Mouse (Mus musculus): ENCODE results near the gene Itgb2l. TPM values are rescaled to one million over a fixed set of nuclear protein-coding genes. Genes with fewer than 3 reads are reported as not detected.
A peak's percentile ranks its signal among the peaks of the same experiment; 100 is the strongest.

Gene Itgb2l
- total RNA-seq, 2 experiments from 2014 or later = not detected

DNA sequence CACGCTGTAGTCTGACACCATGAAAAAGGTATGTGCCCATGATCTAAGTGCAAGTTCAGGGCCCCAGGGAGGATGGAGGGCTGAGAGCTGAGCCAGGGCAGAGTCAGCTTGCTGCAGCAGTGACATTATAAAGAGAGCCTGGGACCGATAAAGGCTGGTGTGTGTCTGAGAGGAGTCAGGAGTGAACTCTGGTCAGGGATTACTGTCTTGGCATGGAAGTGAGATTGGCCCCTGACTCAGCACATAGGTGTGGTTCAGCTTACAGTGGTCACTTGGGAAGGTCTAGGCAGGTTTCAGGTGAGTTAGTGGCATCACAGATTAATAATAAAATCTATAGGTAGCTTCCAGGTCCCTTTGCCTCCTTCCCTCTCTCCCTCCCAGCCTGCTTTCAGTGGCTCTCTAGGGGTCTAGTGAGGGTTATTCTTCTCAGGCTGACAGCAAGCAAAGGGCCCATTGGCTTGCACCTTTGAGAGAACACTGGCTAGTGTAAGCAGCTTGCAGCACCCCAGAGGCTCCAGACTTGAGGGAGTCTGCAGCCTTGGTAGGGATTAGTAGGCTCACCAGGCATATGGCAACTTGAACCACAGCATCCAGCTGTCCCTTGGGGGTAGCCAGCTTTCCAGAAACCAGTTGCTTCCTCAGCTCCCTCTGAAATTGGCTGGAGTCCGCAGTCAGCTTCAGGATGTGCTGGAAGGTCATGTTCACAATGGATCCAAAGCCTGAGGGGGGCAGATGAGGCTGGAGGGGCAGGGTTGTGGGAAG is 9.2 kb downstream of the Itgb2l start:
- no peak for DNase-seq (ENCODE audit: low spot score in 2 of 2)
- intact Hi-C loops (cut with DNase I) = no loop called here

DNA sequence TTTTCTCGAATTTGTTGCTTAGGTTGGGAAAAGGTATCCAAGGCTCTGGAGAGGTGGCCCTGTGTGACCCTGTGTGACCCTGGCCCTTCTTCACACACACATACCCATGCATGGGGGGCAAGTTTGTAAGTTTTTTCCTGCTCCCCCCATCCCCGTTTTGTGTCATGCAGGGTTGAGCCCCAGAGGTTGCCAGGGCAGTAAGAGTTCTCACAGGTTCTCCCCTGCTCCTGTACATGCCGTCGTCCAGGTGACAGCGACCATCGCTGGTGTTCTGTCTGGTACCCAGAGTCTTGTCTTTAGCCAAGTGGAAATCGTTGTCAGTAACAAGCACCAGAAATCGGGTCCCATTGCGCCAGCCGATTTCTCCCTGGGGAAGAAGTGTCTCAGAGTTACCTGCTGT is 10.2 kb downstream of the Itgb2l start:
- DNase-seq (ENCODE audit: low spot score in 2 of 2) = no peak
- intact Hi-C loops (cut with DNase I) = no loop called here

DNA sequence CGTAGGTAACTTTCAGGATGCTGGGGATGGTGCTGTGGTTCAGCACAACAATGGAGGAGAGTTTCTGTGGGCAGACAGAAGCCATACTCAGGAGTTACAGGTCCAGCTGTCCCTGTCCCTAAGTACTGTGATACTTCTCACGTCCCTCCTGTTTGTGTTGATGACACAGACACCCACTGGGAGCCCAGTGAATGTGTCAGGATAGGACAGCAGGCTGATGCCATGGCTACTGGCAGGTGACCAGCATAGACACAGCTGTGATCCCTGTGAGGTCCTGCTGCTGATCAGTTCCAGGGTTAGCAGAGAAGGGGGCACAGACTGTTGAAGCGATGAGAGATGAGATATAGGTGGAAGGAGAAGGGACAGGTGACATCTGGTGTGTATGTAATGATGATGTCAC is 14.4 kb downstream of the Itgb2l start:
- DNase-seq (ENCODE audit: low spot score in 2 of 2) = no peak
- intact Hi-C loops (cut with DNase I) = no loop called here

DNA sequence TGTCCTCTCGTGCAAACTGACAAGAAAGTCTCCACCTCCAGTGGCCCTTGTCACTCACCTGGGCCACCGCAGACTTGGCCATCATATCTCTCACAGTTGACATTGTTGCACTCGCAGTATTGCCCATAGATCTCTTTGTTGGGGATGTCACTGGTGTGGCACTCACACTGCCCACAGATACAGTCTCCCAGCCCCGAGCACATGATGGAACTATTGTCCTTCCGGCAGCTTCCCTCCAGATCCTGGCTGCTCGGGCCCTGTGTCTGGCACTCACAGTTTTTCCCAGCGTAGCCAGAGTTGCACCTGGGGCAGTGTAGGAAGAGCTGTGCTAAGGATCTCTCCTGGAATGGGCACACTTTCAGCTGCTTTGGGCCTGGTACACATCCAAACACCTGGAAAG is 16.7 kb downstream of the Itgb2l start:
- intact Hi-C loops (cut with DNase I) = no loop called here
- no peak for DNase-seq (ENCODE audit: low spot score in 2 of 2)

DNA sequence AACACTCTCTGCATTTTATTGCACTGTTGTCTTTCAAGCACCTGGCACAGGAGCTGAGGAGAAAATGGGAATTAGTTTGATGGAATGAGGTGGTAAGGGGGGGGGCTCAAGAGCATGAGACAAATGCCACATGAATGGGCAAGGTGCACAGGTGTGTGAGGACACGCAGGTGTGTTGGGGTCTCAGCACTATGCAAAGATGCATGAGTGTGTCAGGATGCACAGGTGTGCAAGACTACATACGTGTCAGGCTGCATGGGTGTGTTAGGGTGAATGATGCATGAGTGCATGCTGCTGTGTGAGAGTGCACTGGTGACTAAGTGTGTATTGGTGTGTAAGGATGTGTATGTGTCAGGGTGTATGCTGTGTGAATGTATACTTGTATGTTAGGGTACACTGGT is 18.4 kb downstream of the Itgb2l start:
- no peak for DNase-seq (ENCODE audit: low spot score in 2 of 2)
- intact Hi-C loops (cut with DNase I) = no loop called here

DNA sequence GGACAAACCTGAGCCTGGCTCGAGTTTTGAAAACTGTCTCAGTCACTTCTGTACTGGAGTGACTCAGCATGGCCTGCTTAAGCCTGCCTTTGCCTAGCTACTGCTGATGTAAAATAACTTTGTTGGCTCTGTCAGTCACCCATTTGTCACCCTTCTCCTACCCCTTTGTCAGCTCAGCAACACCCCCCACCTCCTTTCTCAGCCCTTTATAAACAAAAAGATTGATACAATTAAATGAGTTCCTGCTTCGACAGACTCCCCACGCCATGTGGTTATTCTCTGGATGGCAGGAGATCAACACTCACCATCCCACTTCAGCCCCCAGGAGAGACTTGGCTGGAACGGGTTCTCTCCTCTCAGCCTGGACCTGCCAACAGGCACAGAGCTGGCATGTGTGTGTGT is 35.4 kb downstream of the Itgb2l start:
- no peak for DNase-seq (ENCODE audit: low spot score in 2 of 2)

DNA sequence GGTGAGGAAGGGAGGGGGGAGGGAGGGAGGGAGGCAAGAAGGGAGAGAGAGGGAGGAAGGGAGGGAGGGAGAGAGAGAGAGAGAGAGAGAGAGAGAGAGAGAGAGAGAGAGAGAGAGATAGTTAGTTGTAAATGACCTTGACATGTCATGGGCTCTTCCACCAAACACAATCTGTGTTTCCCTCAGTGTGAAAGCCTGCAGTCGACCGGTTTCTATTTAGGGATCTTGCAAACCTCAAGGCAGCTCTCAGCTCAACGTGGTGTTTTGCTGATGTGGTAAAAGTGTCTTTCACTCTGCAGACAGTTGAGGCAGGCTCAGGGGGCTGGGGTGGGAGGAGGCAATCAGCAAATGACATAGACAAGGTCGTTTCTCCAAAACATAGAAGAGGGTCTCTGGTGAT is 37.1 kb downstream of the Itgb2l start:
- intact Hi-C loops (cut with DNase I) = no loop called here

More for the DNA sequence above, 35.4 kb downstream of the Itgb2l start:
- intact Hi-C loops (cut with DNase I) = no loop called here

DNA sequence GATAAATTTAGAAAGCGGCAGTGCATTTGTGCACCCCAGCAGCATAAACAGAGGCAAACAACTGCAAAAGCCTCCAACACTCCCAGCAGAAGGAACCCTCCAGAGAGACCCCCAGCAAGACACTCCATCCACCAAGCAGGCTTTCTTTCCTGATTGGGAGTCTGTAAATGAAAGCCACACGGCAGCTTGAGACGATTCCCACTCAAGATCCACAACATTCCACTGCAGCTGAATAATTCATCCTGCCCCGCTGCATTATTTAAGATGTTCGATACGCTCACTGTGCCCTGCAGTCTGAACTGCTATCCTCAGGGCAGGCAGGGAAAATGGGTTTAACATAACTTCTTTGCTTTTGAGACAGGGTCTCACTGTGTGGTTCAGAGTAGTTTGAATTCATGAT is 41.1 kb downstream of the Itgb2l start:
- DNase-seq (ENCODE audit: low spot score in 2 of 2) = no peak
- intact Hi-C loops (cut with DNase I) = no loop called here

More for the DNA sequence above, 37.1 kb downstream of the Itgb2l start:
- no peak for DNase-seq (ENCODE audit: low spot score in 2 of 2)

DNA sequence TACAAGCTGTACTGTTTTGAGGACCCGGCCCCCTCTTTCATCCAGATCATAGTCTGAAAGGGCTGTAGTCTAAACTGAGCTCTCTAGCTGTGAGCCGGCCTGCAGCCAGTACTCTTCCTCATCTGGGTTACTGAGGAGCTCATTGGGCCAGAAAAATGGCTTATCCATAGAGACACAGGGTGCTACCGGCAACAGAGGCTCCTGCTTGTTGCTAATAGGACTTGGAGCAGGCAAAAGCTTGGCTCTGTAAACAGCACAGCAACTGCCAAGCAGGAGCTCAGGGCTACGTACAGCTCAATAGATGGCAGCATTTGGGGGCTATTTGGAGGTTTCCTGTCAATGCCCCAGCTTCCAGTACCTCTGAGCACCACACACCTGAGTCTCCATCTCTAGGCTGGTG is 43.4 kb downstream of the Itgb2l start:
- peak in 1 of 2 experiments; percentile 25 for DNase-seq (ENCODE audit: low spot score in 2 of 2)
- intact Hi-C loops (cut with DNase I) = no loop called here

DNA sequence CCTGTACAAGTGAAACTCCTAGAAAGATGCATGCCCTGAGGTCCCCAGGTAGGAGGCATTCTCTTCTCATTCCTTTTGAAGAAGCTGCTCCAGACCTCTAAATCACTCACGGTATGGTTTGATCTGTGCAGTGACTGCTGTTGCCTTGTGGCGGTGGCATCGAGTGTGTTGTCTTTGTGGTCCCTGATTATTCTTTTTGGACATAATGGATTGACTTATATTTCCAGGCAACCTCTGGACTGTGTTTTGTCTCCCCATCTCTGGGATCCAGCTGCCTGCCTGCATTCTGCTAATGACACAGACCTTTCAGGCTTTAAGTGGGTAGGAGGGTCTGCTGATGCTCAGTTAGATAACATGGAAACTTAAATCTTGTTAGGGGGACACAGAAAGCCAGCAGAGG is 44.6 kb downstream of the Itgb2l start:
- intact Hi-C loops (cut with DNase I) = no loop called here
- no peak for DNase-seq (ENCODE audit: low spot score in 2 of 2)

DNA sequence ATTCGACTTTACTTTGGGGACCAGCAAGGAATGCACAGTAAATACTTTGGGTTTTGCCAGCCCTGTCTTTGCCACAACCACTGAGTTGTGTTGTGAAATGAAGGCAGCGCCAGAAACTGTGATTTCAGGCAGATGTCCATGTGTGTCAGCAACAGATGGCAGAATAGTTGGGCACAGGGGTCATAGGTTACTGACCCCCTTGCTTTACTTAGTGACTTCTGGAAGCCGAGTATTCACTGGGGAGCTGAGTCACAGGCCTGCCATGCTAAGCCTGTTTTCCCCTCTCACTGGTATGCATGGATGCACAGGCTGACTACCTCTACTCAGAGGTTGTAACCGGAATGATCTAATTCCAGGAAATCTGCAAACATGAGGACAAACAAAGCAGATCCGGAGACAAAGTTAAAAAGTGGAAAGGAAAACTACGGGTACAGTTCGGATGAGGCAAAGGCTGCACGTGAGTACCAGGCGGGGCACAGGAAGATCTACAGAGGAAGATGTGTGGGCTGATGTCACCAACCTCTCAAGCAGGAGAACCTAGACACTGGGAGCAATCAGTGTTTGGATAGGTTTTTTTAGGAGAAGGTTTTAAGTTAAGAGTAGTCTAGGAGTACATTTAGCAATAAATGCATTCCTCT is 47.3 kb downstream of the Itgb2l start:
- DNase-seq (ENCODE audit: low spot score in 2 of 2) = no peak
- intact Hi-C loops (cut with DNase I) = no loop called here

DNA sequence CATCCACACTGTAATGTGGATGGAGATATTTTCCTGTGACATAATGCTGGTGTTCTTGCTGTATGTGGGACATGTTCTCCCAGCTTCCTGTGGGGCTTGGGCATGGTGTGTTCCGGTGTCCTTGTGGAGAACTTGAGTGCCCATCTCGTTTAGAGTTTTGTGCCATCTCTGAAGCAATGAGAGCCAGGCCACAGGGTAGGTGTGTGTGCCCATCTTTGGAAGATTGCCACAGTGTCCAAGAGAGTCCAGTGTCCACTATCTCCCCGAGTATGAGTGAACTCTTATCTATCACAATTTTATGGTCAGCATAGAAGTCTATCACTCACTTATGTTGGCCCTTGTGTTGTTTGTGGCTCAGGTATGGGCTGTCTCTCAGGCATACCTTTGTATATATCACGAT is 47.9 kb downstream of the Itgb2l start:
- intact Hi-C loops (cut with DNase I) = no loop called here
- DNase-seq (ENCODE audit: low spot score in 2 of 2) = no peak

DNA sequence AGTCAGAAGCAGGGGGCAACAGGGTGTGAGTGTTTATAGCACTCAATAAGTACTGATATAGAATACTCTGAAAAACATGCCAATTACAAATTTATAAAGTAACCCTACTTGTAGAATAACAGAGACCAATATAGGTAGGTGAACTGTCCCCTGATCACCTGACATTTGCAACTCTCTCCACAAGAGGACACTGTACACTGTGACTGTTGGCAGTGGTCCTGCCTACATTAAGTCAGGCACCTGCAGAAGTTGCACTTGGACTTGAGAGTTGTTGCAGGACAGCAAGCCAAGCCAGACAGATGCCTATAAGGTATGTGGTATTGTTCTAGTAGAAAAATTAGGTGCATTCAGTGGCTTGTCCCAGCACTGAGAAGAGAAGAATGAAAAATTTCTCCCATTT is 52.3 kb downstream of the Itgb2l start:
- intact Hi-C loops (cut with DNase I) = no loop called here
- DNase-seq (ENCODE audit: low spot score in 2 of 2) = no peak

DNA sequence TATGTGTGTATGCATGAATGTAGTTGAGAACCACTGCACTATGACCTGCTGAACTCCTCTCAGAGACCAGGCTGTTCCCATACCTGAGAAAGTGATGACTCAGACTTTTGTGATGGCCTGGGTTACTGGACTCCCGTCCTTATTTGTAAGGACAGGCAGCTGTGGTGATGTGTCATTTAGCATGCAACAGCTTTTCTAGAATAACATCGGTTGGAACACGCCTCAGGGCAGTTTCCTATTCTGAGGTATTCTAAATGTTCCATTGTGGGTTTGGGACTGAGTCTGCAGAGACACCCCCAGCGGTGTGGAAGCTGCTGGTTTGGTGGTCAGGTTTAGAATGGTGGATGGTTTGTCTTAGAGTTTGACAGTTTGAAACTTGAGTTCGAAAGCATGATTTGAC is 54.9 kb downstream of the Itgb2l start:
- DNase-seq (ENCODE audit: low spot score in 2 of 2) = no peak
- intact Hi-C loops (cut with DNase I) = no loop called here

DNA sequence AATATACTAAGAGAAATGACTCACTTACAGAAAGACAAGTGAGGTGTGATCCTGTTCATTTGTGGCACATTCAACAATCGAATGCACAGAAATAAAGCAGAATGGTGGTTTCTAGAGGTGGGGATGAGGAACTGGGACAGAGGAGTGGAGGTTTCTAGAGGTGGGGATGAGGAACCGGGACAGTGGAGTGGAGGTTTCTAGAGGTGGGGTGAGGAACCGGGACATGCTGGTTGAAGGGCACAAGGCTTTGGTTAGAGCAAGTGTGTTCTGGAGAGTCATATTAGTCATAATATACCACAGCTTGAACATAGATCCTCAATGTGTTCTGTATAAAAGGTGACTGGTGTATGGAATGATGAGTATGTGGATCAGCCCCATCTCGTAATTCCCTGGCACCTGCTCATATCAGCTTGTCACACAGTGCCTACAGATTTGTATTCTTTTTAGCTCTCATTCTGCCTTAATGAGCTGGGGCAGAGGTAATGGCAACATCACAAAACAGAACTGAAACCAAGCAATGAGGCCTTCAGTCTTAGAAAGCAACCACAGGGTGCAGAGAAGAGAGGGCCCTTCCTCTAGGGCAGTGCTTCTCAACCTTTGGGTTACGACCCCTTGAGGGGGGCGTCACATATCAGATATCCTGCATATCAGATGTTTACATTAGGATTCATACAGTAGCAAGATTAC is 55.6 kb downstream of the Itgb2l start:
- no peak for DNase-seq (ENCODE audit: low spot score in 2 of 2)
- intact Hi-C loops (cut with DNase I) = no loop called here

DNA sequence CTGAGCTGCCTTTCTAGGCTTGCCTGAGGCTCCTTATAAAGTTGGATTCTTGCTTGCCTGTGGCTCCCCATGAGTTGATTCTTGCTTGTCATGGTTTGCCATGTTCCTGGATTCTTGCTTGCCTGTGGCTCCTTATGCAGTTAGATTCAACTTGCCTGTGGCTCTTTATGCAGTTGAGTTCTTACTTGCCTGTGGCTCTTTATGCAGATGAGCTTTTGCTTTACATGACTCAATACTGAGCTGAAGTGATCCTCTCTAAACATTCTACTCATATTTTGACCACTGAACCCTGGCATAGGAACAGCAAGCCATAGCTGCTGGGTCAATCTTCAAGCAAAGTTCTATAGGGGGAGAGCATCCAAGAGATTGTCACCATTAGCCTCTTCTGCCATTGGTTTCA is 58.7 kb downstream of the Itgb2l start:
- intact Hi-C loops (cut with DNase I) = no loop called here
- no peak for DNase-seq (ENCODE audit: low spot score in 2 of 2)

DNA sequence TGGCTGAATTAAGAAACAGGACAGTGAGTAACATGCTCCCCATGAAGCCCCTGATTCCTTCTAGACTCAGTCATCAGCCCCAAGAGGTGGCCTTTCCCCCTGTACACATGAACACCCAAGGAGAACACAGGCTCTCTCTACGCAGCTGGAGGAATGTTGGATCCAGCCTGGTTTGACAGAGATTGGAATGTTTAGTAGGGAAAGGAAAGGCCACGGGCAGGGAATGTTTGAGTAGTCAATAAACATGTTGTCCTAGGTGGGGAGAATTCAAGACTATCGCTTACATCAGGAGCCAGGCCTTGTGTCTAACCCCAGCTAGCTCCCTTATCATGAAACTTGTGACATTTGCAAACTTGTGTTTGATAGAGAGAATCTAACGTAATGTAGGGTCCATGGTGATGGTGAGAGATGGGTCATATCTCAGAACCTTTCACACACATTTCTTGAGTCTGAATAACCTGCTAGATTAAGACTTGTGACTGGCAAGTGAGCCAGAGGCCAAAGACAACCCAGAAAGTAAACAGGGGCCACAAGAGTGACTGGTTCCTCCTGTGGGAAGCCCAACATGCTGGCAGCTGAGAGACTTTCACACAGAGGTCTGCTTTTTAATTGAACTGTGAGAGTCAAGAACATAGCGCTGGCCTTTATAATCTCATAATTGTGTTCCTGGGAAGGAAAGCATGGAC is 60.8 kb downstream of the Itgb2l start:
- no peak for DNase-seq (ENCODE audit: low spot score in 2 of 2)
- intact Hi-C loops (cut with DNase I) = no loop called here

DNA sequence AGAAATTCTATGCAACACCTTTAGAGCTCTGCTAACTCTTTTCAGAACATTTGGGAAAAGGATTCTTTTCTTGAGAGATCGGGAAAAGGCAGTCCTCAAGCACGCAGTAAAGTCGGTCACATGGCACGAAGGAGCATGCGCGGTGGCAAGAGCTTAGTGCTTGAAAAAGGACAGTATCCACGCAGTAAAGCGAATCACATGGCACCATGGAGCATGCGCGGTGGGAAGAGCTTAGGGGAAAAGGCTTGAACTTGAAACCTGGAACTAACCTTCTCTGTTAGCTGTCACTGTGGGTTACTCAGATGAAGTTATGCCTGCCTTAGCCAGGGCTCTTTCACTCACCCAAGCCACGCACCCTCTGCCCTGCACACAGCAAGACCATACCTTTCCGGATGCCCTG is 62.0 kb downstream of the Itgb2l start:
- intact Hi-C loops (cut with DNase I) = no loop called here
- no peak for DNase-seq (ENCODE audit: low spot score in 2 of 2)

DNA sequence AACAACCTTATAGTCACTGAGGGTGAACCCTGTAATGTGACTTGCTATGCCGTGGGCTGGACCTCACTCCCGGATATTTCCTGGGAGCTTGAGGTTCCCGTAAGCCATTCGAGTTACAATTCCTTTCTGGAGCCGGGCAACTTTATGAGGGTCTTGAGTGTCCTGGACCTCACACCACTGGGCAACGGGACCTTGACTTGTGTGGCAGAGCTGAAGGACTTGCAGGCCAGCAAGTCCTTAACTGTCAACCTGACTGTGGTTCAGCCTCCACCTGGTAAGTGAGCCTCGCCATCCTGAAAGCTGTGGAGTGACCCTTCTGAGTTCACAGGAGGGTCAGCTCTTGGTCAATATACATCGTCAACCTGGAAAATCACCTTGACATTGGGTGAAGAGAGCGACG is 65.3 kb downstream of the Itgb2l start:
- intact Hi-C loops (cut with DNase I) = no loop called here
- DNase-seq (ENCODE audit: low spot score in 2 of 2) = no peak

DNA sequence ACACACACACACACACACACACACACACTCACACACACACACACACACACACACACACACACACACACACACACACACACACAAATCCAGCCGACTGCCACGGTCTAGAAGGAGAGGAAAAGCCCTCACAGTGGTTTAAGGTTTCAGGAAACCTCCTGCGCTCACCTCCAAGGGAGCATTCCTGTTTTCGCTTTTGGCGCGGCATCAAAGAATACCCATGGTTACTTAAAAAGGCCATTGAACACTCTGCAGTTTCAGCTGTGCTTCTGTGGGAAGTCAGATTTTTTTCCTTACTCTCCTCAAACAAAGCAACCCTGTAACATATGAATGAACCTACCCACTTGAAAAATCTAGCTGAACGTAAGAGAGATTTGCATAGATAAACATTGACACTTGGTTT is 67.1 kb downstream of the Itgb2l start:
- intact Hi-C loops (cut with DNase I) = no loop called here
- DNase-seq (ENCODE audit: low spot score in 2 of 2) = peak; percentile 19 to 44
